Mouse (Mus musculus): ENCODE results near the gene Fzd7. TPM values are rescaled to one million over a fixed set of nuclear protein-coding genes. Genes with fewer than 3 reads are reported as not detected.

Gene Fzd7
- polyA plus RNA-seq, 1 experiment from 2014 or later: 6.2 TPM

DNA sequence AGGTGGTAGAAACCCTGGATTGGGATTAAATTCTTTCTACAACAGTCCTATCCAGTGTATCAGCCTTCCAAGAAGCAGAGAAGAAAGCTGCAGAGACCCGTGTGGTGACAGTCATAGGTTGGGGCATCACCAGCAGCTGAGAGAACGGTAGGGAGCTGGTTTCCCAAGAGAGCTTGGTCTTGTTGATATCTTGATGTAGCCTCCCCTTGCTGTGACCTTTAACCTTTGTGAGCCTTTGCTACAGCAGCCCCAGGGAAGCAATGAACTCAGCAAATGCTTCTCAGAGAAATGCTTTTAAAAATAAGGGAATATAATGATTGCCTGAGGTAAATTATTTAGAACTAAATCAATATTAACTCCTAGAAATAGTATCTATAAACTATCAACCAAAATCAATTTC is 20.1 kb downstream of the Fzd7 start:
- H3K4me2 ChIP-seq: no peak overlapping the region
- WGBS: 38% methylated on average over 2 of the region's 2 CpGs
- H3K36me3 ChIP-seq: no peaks in the 10 kb centered on the region
- H3K9me3 ChIP-seq (replicated peaks): 0 out of 2 replicates have a peak, but pooled peaks cover 2% of the 10 kb centered on the region
- no peak overlapping the region for H3K9ac ChIP-seq
- ATAC-seq (ENCODE audit: insufficient number of reproducible peaks, low FRiP score): no peak
- H3K4me3 ChIP-seq: no peak overlapping the region
- H3K27me3 ChIP-seq (replicated peaks): 0 out of 2 replicates have a peak, but pooled peaks cover 12% of the 10 kb centered on the region
- H3K27ac ChIP-seq (ENCODE audit: poor library complexity, severe bottlenecking): no peak overlapping the region
- H3K4me1 ChIP-seq (replicated peaks): 0 out of 2 replicates have a peak, but pooled peaks cover under 1% of the 10 kb centered on the region

DNA sequence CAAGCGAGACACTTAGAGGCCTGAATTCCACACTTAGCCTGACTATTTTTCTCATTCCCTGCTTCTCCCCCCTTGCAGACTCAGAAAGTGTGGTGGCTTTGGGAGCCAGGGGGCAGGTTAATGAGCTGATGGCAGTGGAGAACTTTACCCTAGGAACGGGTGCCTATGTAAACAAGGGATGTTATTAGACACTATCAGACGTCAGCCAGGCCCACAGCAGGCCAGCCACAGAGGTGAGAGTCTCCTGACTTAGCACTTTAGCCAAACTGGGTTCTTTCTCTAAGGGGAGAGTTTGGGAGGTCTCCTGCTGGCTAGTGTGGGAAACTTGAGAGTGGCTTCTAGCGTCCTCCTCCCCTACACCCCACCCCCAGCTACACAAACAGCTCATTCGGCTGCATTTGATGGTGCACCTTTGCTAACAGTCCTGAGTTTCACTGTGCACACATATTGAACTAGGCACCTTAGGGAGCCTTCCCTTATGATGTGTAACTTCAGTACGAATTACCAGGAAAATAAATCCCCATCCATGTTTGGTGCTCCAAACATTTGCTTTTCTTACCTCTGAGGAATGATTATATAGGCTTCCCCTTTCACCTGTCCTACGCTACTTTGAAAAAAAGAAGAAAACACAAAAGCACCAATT is 21.6 kb downstream of the Fzd7 start:
- ATAC-seq (ENCODE audit: insufficient number of reproducible peaks, low FRiP score): no peak
- 47% methylated on average over 7 of the region's 7 CpGs for WGBS
- Histone ChIP-seq H3K4me2 (no peak overlapping the region), H3K27me3 (replicated peaks) (0 out of 2 replicates have a peak, but pooled peaks cover 13% of the 10 kb centered on the region), H3K4me3 (no peak overlapping the region), H3K36me3 (no peaks in the 10 kb centered on the region), H3K27ac (ENCODE audit: poor library complexity, severe bottlenecking) (no peak overlapping the region), H3K4me1 (replicated peaks) (peaks cover 4% of the 10 kb centered on the region; the same call in 1 of the 2 replicates), H3K9ac (no peak overlapping the region), H3K9me3 (replicated peaks) (0 out of 2 replicates have a peak, but pooled peaks cover 2% of the 10 kb centered on the region)

DNA sequence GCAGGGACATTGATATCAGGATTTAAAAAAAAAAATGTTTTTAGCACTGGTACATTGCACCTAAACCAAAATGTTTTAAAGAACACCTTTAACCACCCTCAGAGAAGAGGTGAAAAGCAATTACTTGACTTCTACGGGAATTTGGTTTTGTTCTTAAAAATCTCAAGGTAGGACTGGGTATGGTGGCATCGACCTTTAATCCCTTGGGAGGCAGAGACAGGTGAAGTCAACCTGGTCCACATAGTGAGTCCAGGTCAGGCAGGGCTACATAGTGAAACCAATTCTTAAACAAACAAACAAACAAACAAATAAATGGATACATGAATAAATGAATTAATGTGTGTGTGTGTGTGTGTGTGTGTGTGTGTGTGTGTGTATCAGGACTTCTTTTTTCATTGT is 22.1 kb downstream of the Fzd7 start:
- Histone ChIP-seq H3K9ac (no peak overlapping the region), H3K27me3 (replicated peaks) (0 out of 2 replicates have a peak, but pooled peaks cover 13% of the 10 kb centered on the region), H3K9me3 (replicated peaks) (0 out of 2 replicates have a peak, but pooled peaks cover 2% of the 10 kb centered on the region), H3K4me3 (no peak overlapping the region), H3K4me1 (replicated peaks) (peaks cover 4% of the 10 kb centered on the region; the same call in 1 of the 2 replicates), H3K4me2 (no peak overlapping the region), H3K36me3 (no peaks in the 10 kb centered on the region), H3K27ac (ENCODE audit: poor library complexity, severe bottlenecking) (no peak overlapping the region)
- no peak for ATAC-seq (ENCODE audit: insufficient number of reproducible peaks, low FRiP score)
- 71% methylated on average over 2 of the region's 2 CpGs for WGBS

DNA sequence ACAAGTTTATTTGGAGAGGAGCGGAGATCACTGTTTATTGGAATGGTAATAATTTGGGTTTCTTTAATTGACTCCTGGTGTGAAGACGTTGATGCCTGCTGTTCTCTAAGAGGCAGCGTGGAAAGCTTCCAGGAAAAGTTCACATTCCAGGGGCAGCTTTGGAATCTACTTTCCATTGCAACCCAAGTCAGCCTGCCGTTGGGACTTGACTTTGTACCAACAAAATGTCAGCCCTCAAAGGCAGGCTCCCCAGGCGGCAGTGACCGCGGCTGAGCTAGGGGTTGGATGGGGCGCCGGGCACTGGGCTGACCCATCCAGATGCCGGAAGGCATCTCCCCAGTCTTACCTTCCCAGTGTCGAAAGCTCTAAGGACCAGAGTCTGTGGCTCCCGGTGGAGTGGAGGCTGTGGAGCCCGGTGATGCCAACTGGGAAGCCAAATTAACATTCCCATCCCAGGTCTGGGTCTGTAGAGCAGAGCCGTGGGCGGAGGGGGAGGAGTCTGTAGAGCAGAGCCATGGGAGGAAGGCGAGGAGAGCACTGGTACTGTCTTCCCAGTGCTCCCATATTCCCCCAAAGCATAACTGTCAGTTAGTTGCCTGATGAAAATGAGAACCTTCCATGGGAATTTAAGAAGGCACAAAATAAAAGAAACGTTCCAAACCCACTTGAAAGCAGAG is 26.4 kb downstream of the Fzd7 start:
- ATAC-seq (ENCODE audit: insufficient number of reproducible peaks, low FRiP score): no peak
- Histone ChIP-seq H3K4me3 (no peak overlapping the region), H3K27ac (ENCODE audit: poor library complexity, severe bottlenecking) (no peak overlapping the region)

DNA sequence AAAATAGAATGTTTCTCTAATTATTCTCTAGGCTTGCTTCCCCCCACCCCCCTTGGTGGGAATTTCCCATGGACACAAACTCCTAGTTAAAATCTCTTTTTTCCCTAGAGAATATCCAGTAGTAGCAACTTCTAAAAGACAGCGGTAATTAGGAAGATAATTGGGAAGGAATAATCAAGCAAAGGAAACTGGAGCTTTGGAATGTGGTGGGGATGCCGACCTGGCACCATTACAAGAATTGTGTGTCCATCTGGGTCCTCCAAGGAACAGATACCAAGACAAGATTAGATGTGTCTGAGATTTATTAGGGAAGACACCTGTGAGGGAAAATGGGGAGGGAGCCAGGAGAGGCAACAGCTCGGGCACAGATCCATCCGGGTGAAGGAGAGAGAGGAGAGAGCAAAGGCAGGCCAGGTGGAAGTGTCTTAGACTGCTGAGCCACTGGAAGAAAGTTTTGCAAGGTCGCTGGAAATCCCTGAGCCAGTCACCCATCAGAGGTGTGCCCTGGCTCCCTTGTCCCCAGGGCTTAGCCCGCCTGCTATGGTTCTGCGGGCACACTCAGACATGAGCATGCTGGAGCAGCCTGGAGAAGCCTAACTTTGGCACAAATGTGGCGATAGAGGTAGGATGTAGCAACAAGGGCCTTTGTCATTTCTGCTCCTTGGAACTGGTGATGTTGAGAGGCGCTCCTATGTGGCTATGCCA is 29.5 kb downstream of the Fzd7 start:
- H3K9ac ChIP-seq: no peak overlapping the region
- peaks cover 13% of the 10 kb centered on the region; the same call in 1 of the 2 replicates for H3K4me1 ChIP-seq (replicated peaks)
- H3K27me3 ChIP-seq (replicated peaks): 0 out of 2 replicates have a peak, but pooled peaks cover 5% of the 10 kb centered on the region
- H3K27ac ChIP-seq (ENCODE audit: poor library complexity, severe bottlenecking): no peak overlapping the region
- no peak overlapping the region for H3K4me2 ChIP-seq
- H3K9me3 ChIP-seq (replicated peaks): no peaks in the 10 kb centered on the region
- no peak for ATAC-seq (ENCODE audit: insufficient number of reproducible peaks, low FRiP score)
- no peak overlapping the region for H3K4me3 ChIP-seq
- H3K36me3 ChIP-seq: no peaks in the 10 kb centered on the region
- 63% methylated on average over 9 of the region's 9 CpGs for WGBS

More for the DNA sequence above, 26.4 kb downstream of the Fzd7 start:
- WGBS: 26% methylated on average over 17 of the region's 17 CpGs
- Histone ChIP-seq H3K27me3 (replicated peaks) (0 out of 2 replicates have a peak, but pooled peaks cover 7% of the 10 kb centered on the region), H3K9me3 (replicated peaks) (no peaks in the 10 kb centered on the region), H3K9ac (no peak overlapping the region), H3K4me2 (peak overlapping the region; percentile 32), H3K36me3 (no peaks in the 10 kb centered on the region), H3K4me1 (replicated peaks) (peaks cover 4% of the 10 kb centered on the region; the same call in 1 of the 2 replicates)

DNA sequence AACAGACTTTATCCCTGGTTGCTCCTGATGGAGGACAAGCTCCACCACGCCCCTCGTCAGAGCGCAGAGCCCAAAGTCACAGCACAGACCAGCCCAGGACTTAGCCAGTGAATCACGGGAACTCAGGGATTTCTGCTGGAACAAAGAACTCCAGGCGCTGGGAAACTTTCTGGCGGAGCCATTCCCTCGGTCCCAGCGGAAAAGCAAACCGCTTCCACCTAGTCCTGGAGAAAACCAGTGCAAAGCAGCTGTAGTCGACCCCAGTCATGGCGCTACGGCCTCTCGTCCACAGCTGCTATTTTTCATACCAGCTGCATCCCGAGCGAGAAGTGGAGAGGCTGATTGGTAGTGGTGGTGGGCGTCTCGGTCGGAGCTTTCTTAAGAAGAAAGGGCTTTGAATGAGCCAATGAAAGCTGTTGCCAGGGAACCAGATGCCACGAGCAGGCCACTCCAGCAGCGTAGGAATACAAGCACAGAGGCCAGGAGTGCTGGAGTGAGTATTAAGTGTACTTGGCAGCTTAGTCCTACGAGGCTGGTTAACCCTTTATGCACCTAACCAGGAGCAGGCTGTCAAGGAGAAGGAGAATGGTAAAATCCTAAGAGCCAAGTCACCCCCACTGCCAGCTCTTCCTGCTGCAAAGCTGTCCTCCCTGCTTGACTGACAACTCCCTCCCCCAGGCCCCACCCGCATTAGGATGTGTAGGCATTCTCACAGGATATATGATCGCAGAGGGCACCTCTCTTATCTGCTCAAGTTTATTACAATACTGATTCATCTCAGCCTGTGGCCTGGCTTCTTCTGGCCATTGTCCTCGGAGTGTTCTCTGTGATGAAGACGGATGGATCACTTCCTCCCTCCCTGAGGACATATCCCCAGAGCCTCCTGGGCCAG is 34.0 kb downstream of the Fzd7 start, which contains the start of gene Gm973:
Gene Gm973, plus strand, starts transcription at position 239 of the 892 bp plus-strand sequence.
- 5% methylated on average over 25 of the region's 25 CpGs for WGBS

DNA sequence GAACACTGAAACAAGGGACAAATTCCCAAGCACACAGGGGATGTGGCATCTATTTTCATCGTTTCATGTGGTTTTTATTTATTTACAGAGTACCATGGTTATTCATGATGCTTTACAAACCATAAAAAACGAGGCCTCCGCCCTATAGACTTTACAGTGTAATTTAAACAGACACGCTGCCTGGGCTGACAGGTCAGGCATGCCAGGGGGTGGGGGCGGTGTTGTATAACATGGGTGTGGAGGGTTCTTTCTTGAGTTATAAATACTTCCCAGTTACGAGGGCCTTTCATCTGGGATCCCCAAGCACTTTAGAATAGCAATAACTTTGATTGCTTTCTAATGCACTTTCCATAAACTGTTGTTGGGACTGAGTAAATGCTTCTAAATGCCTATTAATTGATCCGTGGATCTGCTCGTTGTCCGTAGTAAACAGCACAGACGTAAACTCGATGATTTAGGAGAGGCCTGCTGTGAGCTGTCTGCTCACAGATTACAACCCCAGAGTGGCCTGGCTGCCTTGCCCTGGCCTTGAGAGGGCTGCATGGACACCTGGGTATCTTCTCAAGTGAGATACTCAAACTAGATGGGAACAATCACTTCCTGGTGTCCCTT is 38.1 kb downstream of the Fzd7 start:
- Histone ChIP-seq H3K9me3 (replicated peaks) (no peaks in the 10 kb centered on the region), H3K4me1 (replicated peaks) (peaks cover 23% of the 10 kb centered on the region), H3K9ac (no peak overlapping the region), H3K36me3 (no peaks in the 10 kb centered on the region), H3K4me2 (no peak overlapping the region), H3K27me3 (replicated peaks) (no peaks in the 10 kb centered on the region), H3K4me3 (no peak overlapping the region), H3K27ac (ENCODE audit: poor library complexity, severe bottlenecking) (no peak overlapping the region)
- no peak for ATAC-seq (ENCODE audit: insufficient number of reproducible peaks, low FRiP score)
- 41% methylated on average over 11 of the region's 11 CpGs for WGBS

More for the DNA sequence above, 34.0 kb downstream of the Fzd7 start, which contains the start of gene Gm973:
- Histone ChIP-seq H3K4me3 (peak within 1 kb of the TSS; percentile 47), H3K27me3 (replicated peaks) (no peaks in the 10 kb centered on the region), H3K9ac (peak within 1 kb of the TSS; percentile 55), H3K36me3 (no peaks in the 10 kb centered on the region), H3K4me1 (replicated peaks) (peaks cover 23% of the 10 kb centered on the region), H3K9me3 (replicated peaks) (no peaks in the 10 kb centered on the region), H3K27ac (ENCODE audit: poor library complexity, severe bottlenecking) (peak within 1 kb of the TSS; percentile 58; the same call in 1 of the 2 replicates), H3K4me2 (peak within 1 kb of the TSS; percentile 77)
- ATAC-seq (ENCODE audit: insufficient number of reproducible peaks, low FRiP score): peak; percentile 59

DNA sequence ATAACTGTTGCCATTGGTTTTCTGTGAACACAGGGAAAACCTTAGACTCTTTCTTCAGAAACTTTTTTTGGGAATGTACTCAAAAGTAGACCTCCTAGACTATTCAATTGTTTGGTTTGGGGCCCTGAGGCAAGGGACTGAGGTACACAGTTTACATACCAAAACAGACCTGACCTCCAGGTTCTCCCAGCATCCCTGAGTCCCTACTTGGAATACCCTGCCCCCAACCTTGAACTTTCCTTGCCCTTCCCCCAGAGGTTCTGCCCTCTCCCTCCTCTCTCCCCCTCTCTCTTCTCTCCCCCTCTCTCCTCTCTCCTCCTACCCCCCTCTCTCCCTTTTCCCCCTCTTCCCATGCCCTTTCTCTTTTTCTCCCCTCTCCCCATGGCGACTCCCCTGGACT is 40.2 kb downstream of the Fzd7 start:
- no peak for ATAC-seq (ENCODE audit: insufficient number of reproducible peaks, low FRiP score)
- H3K4me2 ChIP-seq: no peak overlapping the region
- H3K9me3 ChIP-seq (replicated peaks): peaks cover 6% of the 10 kb centered on the region; the same call in 1 of the 2 replicates
- no peak overlapping the region for H3K9ac ChIP-seq
- H3K4me3 ChIP-seq: no peak overlapping the region
- peaks cover 10% of the 10 kb centered on the region for H3K4me1 ChIP-seq (replicated peaks)
- H3K36me3 ChIP-seq: no peaks in the 10 kb centered on the region
- WGBS: 50% methylated on average over 1 of the region's 1 CpGs
- H3K27ac ChIP-seq (ENCODE audit: poor library complexity, severe bottlenecking): no peak overlapping the region
- no peaks in the 10 kb centered on the region for H3K27me3 ChIP-seq (replicated peaks)

DNA sequence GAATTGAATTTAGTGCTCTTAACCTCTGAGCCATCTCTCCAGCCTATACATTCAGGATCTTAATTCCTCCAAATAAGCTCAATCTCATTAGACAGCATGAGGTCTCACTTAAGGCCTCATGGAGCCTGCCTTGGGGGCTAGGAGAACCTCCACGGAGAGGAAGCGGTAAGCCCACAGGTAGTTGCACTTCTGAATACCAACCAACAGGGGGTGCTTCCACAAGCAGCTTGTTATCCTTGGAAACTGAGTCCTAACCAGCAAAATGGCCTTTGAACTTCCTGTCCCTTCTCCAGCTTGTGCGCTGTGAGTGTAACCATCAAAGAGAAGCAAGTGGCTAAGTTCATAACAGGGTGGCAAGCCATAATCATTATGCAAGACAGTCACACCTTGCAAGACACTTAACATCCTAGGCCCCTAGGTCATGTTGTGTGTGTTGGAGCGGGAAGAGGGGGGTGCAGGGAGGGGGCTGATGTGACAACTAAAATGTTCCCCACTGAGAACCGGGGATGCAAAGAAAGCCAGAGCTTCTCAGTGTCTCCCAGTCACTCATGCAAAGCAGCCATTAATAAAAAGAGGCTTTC is 41.2 kb downstream of the Fzd7 start:
- no peak overlapping the region for H3K9ac ChIP-seq
- WGBS: 66% methylated on average over 5 of the region's 5 CpGs
- no peak overlapping the region for H3K4me2 ChIP-seq
- H3K4me3 ChIP-seq: no peak overlapping the region
- ATAC-seq (ENCODE audit: insufficient number of reproducible peaks, low FRiP score): no peak
- H3K27ac ChIP-seq (ENCODE audit: poor library complexity, severe bottlenecking): no peak overlapping the region
- no peaks in the 10 kb centered on the region for H3K27me3 ChIP-seq (replicated peaks)
- H3K9me3 ChIP-seq (replicated peaks): peaks cover 6% of the 10 kb centered on the region; the same call in 1 of the 2 replicates
- H3K36me3 ChIP-seq: no peaks in the 10 kb centered on the region
- peaks cover 10% of the 10 kb centered on the region for H3K4me1 ChIP-seq (replicated peaks)

DNA sequence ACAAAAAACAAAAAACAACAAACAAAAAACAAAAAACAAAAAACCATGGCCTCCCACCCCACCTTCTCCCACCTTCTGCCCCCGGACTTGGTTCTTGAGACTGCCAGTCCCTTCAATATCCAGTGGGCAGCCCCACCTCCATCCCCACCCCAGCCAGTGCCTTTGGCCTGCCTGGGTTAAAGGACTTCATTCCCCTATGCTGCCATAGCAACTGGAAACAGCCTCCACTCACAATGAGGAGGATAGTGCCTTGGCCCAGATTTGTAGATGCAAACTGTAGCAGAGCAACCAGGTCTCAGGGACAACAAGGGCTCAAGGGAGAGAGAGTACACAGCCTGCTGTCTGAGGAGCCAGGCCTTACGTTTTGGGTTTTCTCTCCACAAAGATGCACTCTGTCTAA is 41.8 kb downstream of the Fzd7 start:
- no peak for ATAC-seq (ENCODE audit: insufficient number of reproducible peaks, low FRiP score)
- H3K27ac ChIP-seq (ENCODE audit: poor library complexity, severe bottlenecking): no peak overlapping the region
- H3K9ac ChIP-seq: no peak overlapping the region
- H3K4me2 ChIP-seq: no peak overlapping the region
- H3K27me3 ChIP-seq (replicated peaks): no peaks in the 10 kb centered on the region
- 72% methylated on average over 2 of the region's 2 CpGs for WGBS
- H3K36me3 ChIP-seq: no peaks in the 10 kb centered on the region
- H3K4me3 ChIP-seq: no peak overlapping the region
- peaks cover 6% of the 10 kb centered on the region; the same call in 1 of the 2 replicates for H3K9me3 ChIP-seq (replicated peaks)
- H3K4me1 ChIP-seq (replicated peaks): peaks cover 10% of the 10 kb centered on the region
